Mouse (Mus musculus) adrenal gland, postnatal 36 days (tissue): ENCODE data around the gene Fbxw10. TPM values are rescaled to one million over a fixed set of nuclear protein-coding genes. Genes with fewer than 3 reads are reported as not detected.

Experiments
- DNase-seq, 2 experiments: peaks; one replicate each; pipeline ENCODE4 v3.0.0; 2021; ENCODE audit warnings: mixed read lengths in 1 of 2
- total RNA-seq, 2 experiments: library from RNA; stranded (reverse); gene quantifications; 2 replicates each; pipeline ENCODE4 v1.2.3; 2021

The Fbxw10 gene
- total RNA-seq, 2 experiments from 2014 or later: 0.72 to 0.83 TPM

GRCm38 (mm10) chr11:62909720-62910306 lies 62.9 kb downstream of the Fbxw10 start:
- no peak for DNase-seq

DNA sequence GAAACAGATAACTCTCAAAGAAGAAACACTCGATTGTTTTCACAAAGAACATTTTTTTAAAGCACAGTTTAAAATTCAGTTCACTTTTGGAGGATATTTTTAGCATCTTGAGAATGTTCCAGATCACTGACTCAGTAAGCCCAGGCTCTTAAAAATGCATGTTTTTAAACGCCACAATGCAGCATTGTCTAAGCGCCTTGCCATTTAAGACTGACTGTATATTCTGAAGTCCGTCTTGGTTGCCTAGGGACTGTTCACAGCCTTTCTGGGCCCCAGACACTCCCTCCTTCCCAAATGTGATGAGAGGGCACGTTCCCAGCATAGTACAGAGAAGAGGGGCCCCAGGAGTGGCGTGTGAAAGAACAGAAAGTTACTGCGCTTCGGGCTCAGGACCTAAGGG lies 64.5 kb downstream of the Fbxw10 start:
- DNase-seq: no peak

- no peak for DNase-seq
These were observed 66.3 kb downstream of the Fbxw10 start for GRCm38 (mm10) chr11:62913141-62913540.

DNA sequence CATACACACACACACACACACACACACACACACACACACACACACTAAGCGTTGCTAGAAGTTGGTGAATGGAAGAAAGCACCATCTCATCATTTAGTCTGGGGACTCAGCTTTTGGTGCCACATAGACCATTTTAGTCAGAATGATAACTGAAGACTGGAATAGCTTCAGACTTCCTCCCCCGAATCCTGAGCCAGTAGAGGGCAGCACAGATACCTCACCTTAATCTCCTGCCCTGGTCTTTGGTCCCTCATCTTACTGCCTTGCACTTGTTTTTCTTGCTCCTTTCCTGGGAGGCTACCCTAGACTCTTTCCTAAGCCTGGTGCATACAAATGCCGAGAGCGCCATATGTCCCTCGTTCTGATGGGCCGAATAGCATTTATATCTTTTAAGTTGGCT lies 67.7 kb downstream of the Fbxw10 start:
- DNase-seq: peak; percentile 25 to 65

GRCm38 (mm10) chr11:62915486-62915885 lies 68.6 kb downstream of the Fbxw10 start:
- DNase-seq: no peak

GRCm38 (mm10) chr11:62916765-62917164 lies 69.9 kb downstream of the Fbxw10 start:
- DNase-seq: no peak

DNA sequence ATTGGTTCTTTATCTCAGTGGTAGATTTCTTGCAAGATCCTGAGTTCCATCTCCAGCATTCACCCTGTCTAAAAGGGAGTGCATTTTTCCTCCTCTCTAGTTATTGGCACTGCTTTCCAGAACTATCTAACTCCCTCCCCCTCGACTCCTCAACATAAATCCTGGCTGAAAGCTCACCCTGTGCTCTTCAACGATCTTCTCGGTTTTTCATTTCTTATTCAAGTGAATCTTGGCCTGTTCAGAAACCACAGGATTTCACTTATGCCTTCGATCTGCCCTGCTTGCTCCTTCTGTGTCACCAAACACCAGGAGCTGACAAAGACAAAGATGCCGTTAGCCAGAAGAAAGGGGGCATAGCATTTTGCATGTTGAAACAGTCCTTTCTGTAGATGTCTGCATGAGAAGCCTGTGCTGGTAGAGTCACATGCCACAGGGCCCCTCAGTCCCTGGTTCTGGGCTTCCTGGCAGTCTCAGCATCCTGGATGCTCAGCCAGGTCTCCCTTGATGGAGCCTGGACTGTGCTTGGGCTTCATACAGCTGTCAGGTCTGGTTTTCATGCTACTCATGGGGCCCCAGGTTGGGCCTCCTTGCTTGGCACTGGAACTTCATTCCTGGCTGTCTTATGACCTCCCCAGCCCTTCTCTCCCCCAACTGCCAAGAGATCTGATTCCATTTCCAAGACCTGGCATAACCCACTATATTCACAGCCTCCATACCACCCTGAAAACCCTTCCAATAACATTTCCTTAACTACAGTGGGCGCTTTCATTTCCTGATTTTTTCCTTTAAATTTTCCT lies 73.3 kb downstream of the Fbxw10 start:
- no peak for DNase-seq

DNA sequence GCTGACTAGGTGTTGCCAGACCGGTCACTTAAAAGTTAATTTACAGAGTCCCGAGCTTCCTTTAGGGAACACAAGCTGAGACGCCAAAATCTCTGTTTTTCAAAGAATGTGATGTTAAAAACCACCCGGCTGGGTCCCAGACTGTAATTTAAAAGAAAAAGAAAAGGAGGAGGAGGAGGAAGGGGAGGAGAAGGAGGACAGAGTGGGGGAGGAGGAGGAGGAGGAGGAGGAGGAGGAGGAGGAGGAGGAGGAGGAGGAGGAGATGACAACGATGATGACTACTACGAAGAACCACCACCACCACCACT lies 73.8 kb downstream of the Fbxw10 start:
- DNase-seq: no peak

- DNase-seq: peak; percentile 90 to 91
These were observed 74.4 kb downstream of the Fbxw10 start for GRCm38 (mm10) chr11:62921052-62921977.

DNA sequence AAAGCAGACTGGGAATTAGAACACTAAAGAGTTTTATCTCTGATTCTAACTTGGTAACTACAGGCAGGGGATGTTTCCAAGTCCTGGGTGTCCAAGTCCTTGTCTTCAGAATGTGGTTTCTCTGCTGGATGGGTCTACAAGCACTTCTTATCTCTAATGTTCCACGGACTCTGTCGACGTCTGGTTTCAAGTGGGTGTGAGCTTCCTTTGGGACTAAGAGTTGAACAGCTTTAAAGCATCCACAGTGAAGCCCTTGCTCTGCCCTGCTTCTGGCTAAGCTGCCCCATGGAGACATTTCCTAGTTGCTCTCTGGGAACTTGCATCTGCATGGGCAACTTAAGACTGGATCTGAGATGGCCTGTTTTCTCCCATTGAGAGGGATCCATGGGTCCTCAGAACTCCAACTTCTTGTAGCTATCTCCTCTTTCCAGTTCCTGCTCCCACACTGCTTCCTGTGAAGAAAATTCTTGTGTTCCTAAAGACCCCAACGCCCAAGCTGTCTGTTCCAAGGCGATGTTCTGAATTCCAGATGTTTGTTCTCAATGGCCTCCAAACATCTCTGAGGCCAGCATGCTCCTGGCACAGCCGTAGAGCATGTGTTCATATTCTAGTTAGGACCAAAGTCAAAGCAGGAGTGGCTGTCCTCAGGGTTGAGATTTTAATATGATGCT lies 77.4 kb downstream of the Fbxw10 start:
- DNase-seq: no peak

Other genes with a start within 250 kb of the Fbxw10 start
- gene Lrrc75a, start 198.5 kb upstream of the Fbxw10 start, total RNA-seq: 10 to 100 TPM; 28.0 to 31.8 TPM
- 10 to 100 TPM; 38.0 to 42.6 TPM for gene Mmgt2, start 198.4 kb upstream of the Fbxw10 start, total RNA-seq
- 1 to 10 TPM; 3.2 to 3.8 TPM for gene Zfp287, start 115.2 kb upstream of the Fbxw10 start, total RNA-seq
- not detected for gene Gm10428, start 94.0 kb upstream of the Fbxw10 start, total RNA-seq
- 1 to 10 TPM; 1.8 to 2.3 TPM for gene Zfp286, start 57.6 kb upstream of the Fbxw10 start, total RNA-seq
- 1 to 10 TPM; 5.8 to 6.6 TPM for gene Trim16, start 26.8 kb upstream of the Fbxw10 start, total RNA-seq
- 10 to 100 TPM; 50.8 to 56.2 TPM for gene Tvp23b, start 32.4 kb downstream of the Fbxw10 start, total RNA-seq
- not detected for gene Cdrt4, start 104.1 kb downstream of the Fbxw10 start, total RNA-seq
- not detected for gene Tekt3, start 214.6 kb downstream of the Fbxw10 start, total RNA-seq